Mouse (Mus musculus) spleen, adult 2 months (tissue): ENCODE measurements around the gene Uvssa. TPM values are rescaled to one million over a fixed set of nuclear protein-coding genes. Genes with fewer than 3 reads are reported as not detected.

Source experiments
- DNase-seq, 2 experiments: peaks; one replicate each; pipeline versions ENCODE4 v3.0.0 to v3.0.0-alpha.2; 2012 to 2021; ENCODE audit warnings: low spot score in 2 of 2, low read depth in 1 of 2
- H3K27ac ChIP-seq: fragments of 200-500 bp; 2 replicates; pipeline ENCODE4 v1.5.1; 2012; ENCODE audit warnings: low read length, inconsistent platforms; ENCODE audit not compliant: insufficient read depth
- H3K27me3 ChIP-seq: fragments of 200-500 bp; 2 replicates; pipeline ENCODE4 v1.6.1; 2012; ENCODE audit warnings: mild to moderate bottlenecking, moderate library complexity, low read length, inconsistent platforms; ENCODE audit not compliant: control insufficient read depth, insufficient read depth
- H3K36me3 ChIP-seq: fragments of 200-500 bp; 2 replicates; pipeline ENCODE4 v1.6.1; 2012; ENCODE audit warnings: mild to moderate bottlenecking, low read length, inconsistent platforms; ENCODE audit not compliant: control insufficient read depth, insufficient read depth
- H3K4me1 ChIP-seq: fragments of 200-500 bp; 2 replicates; pipeline ENCODE4 v1.6.1; 2011; ENCODE audit warnings: inconsistent platforms; ENCODE audit not compliant: control insufficient read depth, insufficient read depth, insufficient read length
- H3K4me3 ChIP-seq: fragments of 200-500 bp; 2 replicates; pipeline ENCODE4 v1.5.1; 2011; ENCODE audit warnings: mild to moderate bottlenecking, inconsistent platforms; ENCODE audit not compliant: insufficient read depth, insufficient read length; ENCODE audit errors: extremely low read depth
- CTCF ChIP-seq: fragments of 200-500 bp; IDR thresholded peaks from 2 replicates; pipeline ENCODE4 v1.5.1; 2011; ENCODE audit warnings: mild to moderate bottlenecking, inconsistent platforms; ENCODE audit not compliant: insufficient read depth, insufficient read length, insufficient replicate concordance; ENCODE audit errors: extremely low read depth
- POLR2A ChIP-seq: fragments of 200-500 bp; IDR thresholded peaks from 2 replicates; pipeline ENCODE4 v1.6.1; 2011; ENCODE audit warnings: low read depth, low read length, inconsistent platforms
- WGBS: fragments of 180-500 bp; shearing (Covaris S2); methylation state at CpG from one replicate; pipeline ENCODE4 v1.1.7; 2018; 5-methylcytosine and 5-hydroxymethylcytosine counted together
- polyA plus RNA-seq: library from polyadenylated mRNA; depleted of rRNA; stranded (reverse); fragments of >200 nt; gene quantifications from 2 replicates; pipeline ENCODE4 v1.2.3, GENCODE M21; 2012

Gene Uvssa
- polyA plus RNA-seq, 1 experiment, result 4.1 TPM

GRCm38 (mm10) chr5:33371668-33372067 is 6.7 kb upstream of the Uvssa start:
- Histone ChIP-seq H3K4me1 (peaks cover 5% of the 10 kb centered on the region; the same call in 1 of the 2 replicates), H3K27ac (peak overlapping the region; percentile 43), H3K4me3 (no peak overlapping the region), H3K27me3 (no peaks in the 10 kb centered on the region), H3K36me3 (peaks cover 22% of the 10 kb centered on the region)
- WGBS, result 89% methylated on average over 4 of the region's 4 CpGs
- no peak for TF ChIP-seq POLR2A
- TF ChIP-seq CTCF, result no peak
- no peak for DNase-seq

- TF ChIP-seq POLR2A, result no peak
- TF ChIP-seq CTCF, result no peak
- peak overlapping the region; percentile 36 for H3K27ac ChIP-seq
- no peak overlapping the region for H3K4me3 ChIP-seq
- DNase-seq, result peak; percentile 15 to 18
- peaks cover 19% of the 10 kb centered on the region for H3K36me3 ChIP-seq
- 49% methylated on average over 18 of the region's 18 CpGs for WGBS
- no peaks in the 10 kb centered on the region for H3K27me3 ChIP-seq
- H3K4me1 ChIP-seq, result peaks cover 5% of the 10 kb centered on the region; the same call in 1 of the 2 replicates
These were observed 5.9 kb upstream of the Uvssa start for GRCm38 (mm10) chr5:33372331-33373038.

- TF ChIP-seq POLR2A (no peak), CTCF (no peak)
- Histone ChIP-seq H3K36me3 (peaks cover 2% of the 10 kb centered on the region), H3K27ac (no peak overlapping the region), H3K4me3 (peak overlapping the region; percentile 61; the same call in 1 of the 2 replicates), H3K27me3 (no peaks in the 10 kb centered on the region), H3K4me1 (peaks cover 10% of the 10 kb centered on the region; the same call in 1 of the 2 replicates)
- no peak for DNase-seq
- WGBS, result 13% methylated on average over 6 of the region's 6 CpGs
These were observed 1.2 kb upstream of the Uvssa start for GRCm38 (mm10) chr5:33377176-33377575.

DNA sequence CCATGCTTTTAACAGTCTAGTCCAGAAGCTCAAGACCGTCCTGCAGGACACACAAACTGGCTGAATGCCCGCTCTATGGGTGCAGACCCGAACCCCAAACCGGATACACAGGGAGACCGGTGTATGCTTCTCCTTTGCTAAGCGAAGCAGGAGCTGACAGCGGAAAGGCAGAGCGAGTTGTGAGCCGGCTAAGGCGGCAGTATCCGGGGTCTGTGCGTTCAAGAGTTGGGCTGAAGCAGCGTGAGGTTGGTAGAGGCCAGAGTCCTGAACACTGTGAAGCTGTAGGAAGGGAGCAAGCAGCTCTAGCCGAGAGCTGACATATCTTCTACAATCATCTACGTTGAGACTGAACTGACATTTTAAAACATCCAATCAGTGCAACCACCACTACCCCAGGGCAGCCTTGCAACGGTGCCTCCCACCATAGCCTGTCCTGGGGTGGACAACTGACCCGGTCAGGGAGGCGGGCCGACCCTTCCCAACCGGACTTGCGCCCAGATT is 498 bp upstream of the Uvssa start:
- Histone ChIP-seq H3K36me3 (peaks cover 2% of the 10 kb centered on the region), H3K4me3 (peak overlapping the region; percentile 61), H3K4me1 (peaks cover 6% of the 10 kb centered on the region; the same call in 1 of the 2 replicates), H3K27ac (peak overlapping the region; percentile 87), H3K27me3 (no peaks in the 10 kb centered on the region)
- TF ChIP-seq CTCF (no peak), POLR2A (no peak)
- peak in 1 of 2 experiments; percentile 36 for DNase-seq
- WGBS, result under 1% methylated on average over 21 of the region's 21 CpGs

- no peaks in the 10 kb centered on the region for H3K27me3 ChIP-seq
- no peaks in the 10 kb centered on the region; the same call in 1 of the 2 replicates for H3K36me3 ChIP-seq
- no peak for DNase-seq
- H3K4me1 ChIP-seq, result no peaks in the 10 kb centered on the region
- no peak overlapping the region for H3K4me3 ChIP-seq
- TF ChIP-seq POLR2A (no peak), CTCF (no peak)
- WGBS, result 93% methylated on average over 11 of the region's 11 CpGs
- no peak overlapping the region for H3K27ac ChIP-seq
These were observed 9.2 kb downstream of the Uvssa start for GRCm38 (mm10) chr5:33387550-33387949.

DNA sequence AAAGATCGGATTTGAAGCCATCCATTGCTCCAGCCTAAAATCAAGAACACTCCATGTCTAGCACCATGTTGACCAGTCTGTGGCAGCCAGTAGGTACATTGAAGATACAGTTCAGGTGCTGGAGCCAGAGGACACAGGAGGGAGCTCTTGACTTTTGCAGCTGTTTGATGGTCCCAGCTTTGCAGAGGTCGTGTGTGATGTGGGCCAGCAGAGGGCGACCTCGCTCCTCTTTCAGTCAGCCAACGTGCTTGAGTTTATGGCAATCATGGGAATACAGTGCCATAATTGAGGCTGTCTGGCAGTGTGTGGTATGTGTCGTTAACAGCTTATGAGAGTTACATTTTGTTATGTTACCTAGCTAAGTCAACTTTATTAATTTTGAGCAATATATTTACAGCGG is 15.5 kb downstream of the Uvssa start:
- no peaks in the 10 kb centered on the region for H3K4me1 ChIP-seq
- 26% methylated on average over 7 of the region's 7 CpGs for WGBS
- no peaks in the 10 kb centered on the region; the same call in 1 of the 2 replicates for H3K36me3 ChIP-seq
- peak; percentile 93 for TF ChIP-seq CTCF
- no peak for TF ChIP-seq POLR2A
- H3K4me3 ChIP-seq, result no peak overlapping the region
- peak; percentile 38 to 64 for DNase-seq
- no peak overlapping the region for H3K27ac ChIP-seq
- no peaks in the 10 kb centered on the region for H3K27me3 ChIP-seq

GRCm38 (mm10) chr5:33395693-33396092 is 17.3 kb downstream of the Uvssa start:
- 95% methylated on average over 11 of the region's 11 CpGs for WGBS
- no peak for DNase-seq
- no peaks in the 10 kb centered on the region for H3K4me1 ChIP-seq
- H3K27me3 ChIP-seq, result no peaks in the 10 kb centered on the region
- no peak overlapping the region for H3K27ac ChIP-seq
- no peak overlapping the region for H3K4me3 ChIP-seq
- TF ChIP-seq POLR2A (no peak), CTCF (no peak)
- H3K36me3 ChIP-seq, result no peaks in the 10 kb centered on the region; the same call in 1 of the 2 replicates
